In genomic region chr1:37250643-37251310, GRCm38 (mm10) we compare ENCODE assay signal across 8 mouse cellular contexts. TPM values are rescaled to one million over a fixed set of nuclear protein-coding genes. Genes with fewer than 3 reads are reported as not detected.
DNase-seq lines count a peak whose midpoint lies in the region; ATAC-seq lines count a peak whose summit lies in the region.

No protein-coding gene starts in this region.

- peak; percentile 87 to 88 for DNase-seq in B cell, adult 2 months
- DNase-seq in adrenal gland, adult (ENCODE audit: inconsistent age in 2 of 2, low spot score in 1 of 2) = peak; percentile 74 to 94
- peak; percentile 80 for DNase-seq in gastrocnemius, postnatal 14 days
- peak; percentile 92 for DNase-seq in layer of hippocampus, adult 11-12 months (ENCODE audit: low spot score)
- DNase-seq in lung, postnatal 10 days = peak; percentile 87
- peak; percentile 82 for DNase-seq in retina, embryonic 14.5 days (ENCODE audit: low spot score)
- DNase-seq in thymus, postnatal 14 days = peak; percentile 79

- intact Hi-C loops in gastrocnemius, postnatal 14 days (cut with DNase I; ENCODE audit: low total_unique reads) = loop anchor here (5.0 kb wide), 1 partner anchor 468 kb away; no protein-coding TSS in a partner anchor

- peak; percentile 61; the same call in 1 of the 2 replicates for ATAC-seq in common myeloid progenitor, adult 5-6 weeks (replicated peaks; ENCODE audit: low read depth, poor library complexity, severe bottlenecking)

RNA-seq across cellular contexts. Expression of gene Cnga3, which starts 36.5 kb away (rescaled TPM):
- total RNA-seq in common myeloid progenitor, adult 5-6 weeks (2017) = not detected in 2 replicates
- total RNA-seq in gastrocnemius, postnatal 14 days (2021) = under 1 TPM; 0.51 to 0.92 TPM

RNA-seq across cellular contexts. Expression of gene Inpp4a, which starts 48.9 kb away (rescaled TPM):
- 5.5 and 6.9 TPM in 2 replicates for total RNA-seq in common myeloid progenitor, adult 5-6 weeks (2017)
- total RNA-seq in gastrocnemius, postnatal 14 days (2021) = 10 to 100 TPM; 16.8 to 17.8 TPM

Comparison
In these comparisons a context has a peak if more than half of its experiments do, and no peak if none do; other contexts are left out.
1. Peak in every context shown above with its lines: DNase-seq and ATAC-seq.